Mouse (Mus musculus) E14TG2a.4 (cell line): ENCODE measurements around the gene Auts2.

Source experiments
- CTCF ChIP-seq: conservative IDR thresholded peaks from 2 replicates; pipeline ENCODE4 v1.5.1; 2014; ENCODE audit warnings: low read length
- POU5F1 ChIP-seq: IDR thresholded peaks from 2 replicates; pipeline ENCODE4 v1.6.1; 2014; ENCODE audit warnings: low read length, borderline replicate concordance

GRCm38 (mm10) chr5:131586332-131586700, 956.8 kb downstream of the Auts2 start:
- TF ChIP-seq CTCF (no peak), POU5F1 (no peak)
